Mouse (Mus musculus) forebrain, embryonic 16.5 days (tissue): Measurements from ENCODE around the gene Lsm12. TPM values are rescaled to one million over a fixed set of nuclear protein-coding genes. Genes with fewer than 3 reads are reported as not detected.
A peak's percentile ranks its signal among the peaks of the same experiment; 100 is the strongest.

Experiments
- ATAC-seq: fragments of 200-750 bp; cut with Nextera tagmentation; 2 replicates; pipeline ENCODE4 v1.8.0; 2017; ENCODE audit warnings: mild to moderate bottlenecking, moderate library complexity
- H3K27ac ChIP-seq: fragments of 300-500 bp; sonication (generic); 2 replicates; pipeline ENCODE4 v1.5.1; 2014; ENCODE audit warnings: low read length, control low read depth
- H3K27me3 ChIP-seq: fragments of 300-500 bp; sonication (generic); replicated peaks from 2 replicates; pipeline ENCODE4 v1.6.1; 2014; ENCODE audit warnings: low read length; ENCODE audit not compliant: control insufficient read depth, insufficient read depth
- H3K36me3 ChIP-seq: fragments of 300-500 bp; sonication (generic); 2 replicates; pipeline ENCODE4 v1.6.1; 2014; ENCODE audit not compliant: control insufficient read depth, insufficient read depth
- H3K4me1 ChIP-seq: fragments of 300-500 bp; sonication (generic); replicated peaks from 2 replicates; pipeline ENCODE4 v1.6.1; 2014; ENCODE audit warnings: low read length; ENCODE audit not compliant: control insufficient read depth, insufficient read depth
- H3K4me2 ChIP-seq: fragments of 300-500 bp; sonication (generic); 2 replicates; pipeline ENCODE4 v1.6.1; 2014; ENCODE audit warnings: mild to moderate bottlenecking, low read length, control low read depth
- H3K4me3 ChIP-seq: fragments of 300-500 bp; sonication (generic); replicated peaks from 2 replicates; pipeline ENCODE4 v1.5.1; 2014; ENCODE audit warnings: mild to moderate bottlenecking, low read length, control low read depth
- H3K9ac ChIP-seq: fragments of 300-500 bp; sonication (generic); replicated peaks from 2 replicates; pipeline ENCODE4 v1.6.1; 2014; ENCODE audit warnings: low read depth, low read length, control low read depth
- H3K9me3 ChIP-seq: fragments of 300-500 bp; sonication (generic); 2 replicates; pipeline ENCODE4 v1.6.1; 2016; ENCODE audit warnings: low read length; ENCODE audit not compliant: control insufficient read depth
- WGBS: fragments of 180-500 bp; shearing (Covaris S2); extraction: QIAGEN DNeasy Blood & Tissue Kit; methylation state at CpG from one replicate; pipeline ENCODE4 v1.1.7; 2014; 5-methylcytosine and 5-hydroxymethylcytosine counted together
- polyA plus RNA-seq: library from polyadenylated mRNA; unstranded; fragments of >200 nt; fragmentation: Nextera tagmentation; extraction: Ambion mirVana; gene quantifications from 2 replicates; pipeline ENCODE4 v1.2.1, GENCODE M21; 2015

Lsm12 gene
- polyA plus RNA-seq, 1 experiment from 2014 or later, result 123 TPM

- H3K36me3 ChIP-seq, result no peaks in the 10 kb centered on the region
- peak overlapping the region; percentile 54 for H3K4me2 ChIP-seq
- peaks cover 66% of the 10 kb centered on the region for H3K4me1 ChIP-seq
- 83% methylated on average over 7 of the region's 7 CpGs for WGBS
- peak overlapping the region; percentile 46 for H3K9ac ChIP-seq
- H3K27me3 ChIP-seq, result no peaks in the 10 kb centered on the region
- peak overlapping the region; percentile 85 for H3K27ac ChIP-seq
- ATAC-seq, result no peak; the same call in 1 of the 2 replicates
- H3K4me3 ChIP-seq, result peak overlapping the region; percentile 35
- H3K9me3 ChIP-seq, result no peaks in the 10 kb centered on the region
Measured at GRCm38 (mm10) chr11:102217876-102218430, 32.9 kb upstream of the Lsm12 start.

- 64% methylated on average over 6 of the region's 6 CpGs for WGBS
- no peak overlapping the region for H3K27ac ChIP-seq
- no peaks in the 10 kb centered on the region for H3K36me3 ChIP-seq
- peak overlapping the region; percentile 54 for H3K4me2 ChIP-seq
- no peak overlapping the region for H3K9ac ChIP-seq
- H3K4me3 ChIP-seq, result no peak overlapping the region
- no peaks in the 10 kb centered on the region for H3K27me3 ChIP-seq
- peaks cover 68% of the 10 kb centered on the region for H3K4me1 ChIP-seq
- no peaks in the 10 kb centered on the region for H3K9me3 ChIP-seq
- no peak for ATAC-seq
Measured at GRCm38 (mm10) chr11:102217396-102217795, 32.3 kb upstream of the Lsm12 start.

- Histone ChIP-seq H3K4me1 (peaks cover 73% of the 10 kb centered on the region), H3K9ac (no peak overlapping the region; the same call in 1 of the 2 replicates), H3K27ac (no peak overlapping the region), H3K9me3 (no peaks in the 10 kb centered on the region), H3K4me3 (no peak overlapping the region), H3K36me3 (no peaks in the 10 kb centered on the region), H3K4me2 (peak overlapping the region; percentile 20), H3K27me3 (no peaks in the 10 kb centered on the region)
- 56% methylated on average over 5 of the region's 5 CpGs for WGBS
- ATAC-seq, result no peak
Measured at GRCm38 (mm10) chr11:102216886-102217240, 31.8 kb upstream of the Lsm12 start.

- H3K4me1 ChIP-seq, result peaks cover 78% of the 10 kb centered on the region
- no peak for ATAC-seq
- no peak overlapping the region for H3K4me3 ChIP-seq
- 37% methylated on average over 12 of the region's 12 CpGs for WGBS
- H3K4me2 ChIP-seq, result no peak overlapping the region; the same call in 1 of the 2 replicates
- H3K27ac ChIP-seq, result no peak overlapping the region
- H3K27me3 ChIP-seq, result no peaks in the 10 kb centered on the region
- no peaks in the 10 kb centered on the region for H3K9me3 ChIP-seq
- no peaks in the 10 kb centered on the region for H3K36me3 ChIP-seq
- H3K9ac ChIP-seq, result 0 out of 2 replicates have a peak overlapping the region, but pooled peaks have one; percentile 16
Measured at GRCm38 (mm10) chr11:102216056-102216885, 31.2 kb upstream of the Lsm12 start.

- no peaks in the 10 kb centered on the region for H3K36me3 ChIP-seq
- H3K9ac ChIP-seq, result no peak overlapping the region
- no peaks in the 10 kb centered on the region for H3K27me3 ChIP-seq
- no peak for ATAC-seq
- H3K27ac ChIP-seq, result no peak overlapping the region
- H3K4me1 ChIP-seq, result peaks cover 77% of the 10 kb centered on the region
- no peaks in the 10 kb centered on the region for H3K9me3 ChIP-seq
- 76% methylated on average over 11 of the region's 11 CpGs for WGBS
- no peak overlapping the region for H3K4me2 ChIP-seq
- H3K4me3 ChIP-seq, result no peak overlapping the region
Measured at GRCm38 (mm10) chr11:102215511-102215910, 30.4 kb upstream of the Lsm12 start.

GRCm38 (mm10) chr11:102214430-102215156, 29.5 kb upstream of the Lsm12 start:
- H3K4me2 ChIP-seq, result no peak overlapping the region
- H3K9me3 ChIP-seq, result no peaks in the 10 kb centered on the region
- H3K4me3 ChIP-seq, result no peak overlapping the region
- ATAC-seq, result no peak
- no peaks in the 10 kb centered on the region for H3K36me3 ChIP-seq
- no peak overlapping the region for H3K27ac ChIP-seq
- no peak overlapping the region for H3K9ac ChIP-seq
- no peaks in the 10 kb centered on the region for H3K27me3 ChIP-seq
- 47% methylated on average over 10 of the region's 10 CpGs for WGBS
- peaks cover 75% of the 10 kb centered on the region for H3K4me1 ChIP-seq

GRCm38 (mm10) chr11:102211936-102212341, 26.8 kb upstream of the Lsm12 start:
- Histone ChIP-seq H3K4me1 (peaks cover 74% of the 10 kb centered on the region), H3K9ac (no peak overlapping the region), H3K27ac (no peak overlapping the region), H3K4me2 (no peak overlapping the region), H3K4me3 (no peak overlapping the region), H3K36me3 (no peaks in the 10 kb centered on the region), H3K9me3 (no peaks in the 10 kb centered on the region), H3K27me3 (no peaks in the 10 kb centered on the region)
- 41% methylated on average over 18 of the region's 18 CpGs for WGBS
- no peak for ATAC-seq

- no peaks in the 10 kb centered on the region for H3K27me3 ChIP-seq
- no peak overlapping the region for H3K27ac ChIP-seq
- no peak overlapping the region for H3K4me2 ChIP-seq
- no peak overlapping the region for H3K9ac ChIP-seq
- H3K9me3 ChIP-seq, result no peaks in the 10 kb centered on the region
- no peak overlapping the region for H3K4me3 ChIP-seq
- ATAC-seq, result no peak
- 76% methylated on average over 5 of the region's 5 CpGs for WGBS
- peaks cover 68% of the 10 kb centered on the region for H3K4me1 ChIP-seq
- no peaks in the 10 kb centered on the region for H3K36me3 ChIP-seq
Measured at GRCm38 (mm10) chr11:102211011-102211410, 25.9 kb upstream of the Lsm12 start.

- no peak for ATAC-seq
- WGBS, result 74% methylated on average over 3 of the region's 3 CpGs
- Histone ChIP-seq H3K9me3 (no peaks in the 10 kb centered on the region), H3K36me3 (no peaks in the 10 kb centered on the region), H3K4me3 (no peak overlapping the region), H3K9ac (no peak overlapping the region), H3K27ac (no peak overlapping the region), H3K27me3 (no peaks in the 10 kb centered on the region), H3K4me1 (peaks cover 60% of the 10 kb centered on the region), H3K4me2 (no peak overlapping the region)
Measured at GRCm38 (mm10) chr11:102210185-102210584, 25.1 kb upstream of the Lsm12 start.
